Mouse (Mus musculus): ENCODE results near the gene Krt32. TPM values are rescaled to one million over a fixed set of nuclear protein-coding genes. Genes with fewer than 3 reads are reported as not detected.

The Krt32 gene
- polyA plus RNA-seq, 1 experiment from 2014 or later, result not detected

- no peaks in the 10 kb centered on the region for H3K36me3 ChIP-seq
- WGBS, result 84% methylated on average over 6 of the region's 6 CpGs
- H3K4me1 ChIP-seq, result no peaks in the 10 kb centered on the region
- H3K9ac ChIP-seq, result no peak within 1 kb of the TSS
- H3K4me2 ChIP-seq (replicated peaks), result no peak within 1 kb of the TSS
- no peak within 1 kb of the TSS for H3K27ac ChIP-seq
- no peaks in the 10 kb centered on the region for H3K27me3 ChIP-seq
- ATAC-seq (ENCODE audit: low FRiP score, low read depth), result no peak
- no peak within 1 kb of the TSS for H3K4me3 ChIP-seq
- no peaks in the 10 kb centered on the region for H3K9me3 ChIP-seq
Observed at GRCm38 (mm10) chr11:100041454-100041853, 46.6 kb downstream of the Krt32 start, which contains the start of gene Krt34. TSS of gene Krt34 (minus strand) at chr11:100041554.

Other genes with a start within 250 kb of the Krt32 start
- not detected in 2 replicates for gene Krtap4-16, start 236.6 kb downstream of the Krt32 start, polyA plus RNA-seq (2015; fragmentation: Nextera tagmentation; extraction: Ambion mirVana)
- gene Gm11568, start 230.3 kb downstream of the Krt32 start, polyA plus RNA-seq (2015; fragmentation: Nextera tagmentation; extraction: Ambion mirVana), result not detected in 2 replicates
- not detected in 2 replicates for gene Gm11559, start 223.8 kb downstream of the Krt32 start, polyA plus RNA-seq (2015; fragmentation: Nextera tagmentation; extraction: Ambion mirVana)
- not detected in 2 replicates for gene Krtap9-1, start 214.8 kb downstream of the Krt32 start, polyA plus RNA-seq (2015; fragmentation: Nextera tagmentation; extraction: Ambion mirVana)
- not detected in 2 replicates for gene Gm11567, start 209.0 kb downstream of the Krt32 start, polyA plus RNA-seq (2015; fragmentation: Nextera tagmentation; extraction: Ambion mirVana)
- not detected in 2 replicates for gene Krtap31-1, start 180.3 kb downstream of the Krt32 start, polyA plus RNA-seq (2015; fragmentation: Nextera tagmentation; extraction: Ambion mirVana)
- gene Gm11565, start 173.5 kb downstream of the Krt32 start, polyA plus RNA-seq (2015; fragmentation: Nextera tagmentation; extraction: Ambion mirVana), result not detected in 2 replicates
- gene Krtap31-2, start 151.9 kb downstream of the Krt32 start, polyA plus RNA-seq (2015; fragmentation: Nextera tagmentation; extraction: Ambion mirVana), result not detected in 2 replicates
- gene Krtap9-5, start 139.8 kb downstream of the Krt32 start, polyA plus RNA-seq (2015; fragmentation: Nextera tagmentation; extraction: Ambion mirVana), result not detected in 2 replicates
- not detected in 2 replicates for gene Krtap29-1, start 109.2 kb downstream of the Krt32 start, polyA plus RNA-seq (2015; fragmentation: Nextera tagmentation; extraction: Ambion mirVana)
- not detected in 2 replicates for gene Krtap16-1, start 101.6 kb downstream of the Krt32 start, polyA plus RNA-seq (2015; fragmentation: Nextera tagmentation; extraction: Ambion mirVana)
- gene Krtap17-1, start 94.2 kb downstream of the Krt32 start, polyA plus RNA-seq (2015; fragmentation: Nextera tagmentation; extraction: Ambion mirVana), result 0.52 and 0.66 TPM in 2 replicates
- gene Krt33a, start 72.0 kb downstream of the Krt32 start, polyA plus RNA-seq (2015; fragmentation: Nextera tagmentation; extraction: Ambion mirVana), result not detected in 2 replicates
- 0.38 and 0.43 TPM in 2 replicates for gene Krt33b, start 58.4 kb downstream of the Krt32 start, polyA plus RNA-seq (2015; fragmentation: Nextera tagmentation; extraction: Ambion mirVana)
- not detected in 2 replicates for gene Krt34, start 46.7 kb downstream of the Krt32 start, polyA plus RNA-seq (2015; fragmentation: Nextera tagmentation; extraction: Ambion mirVana)
- gene Krt31, start 37.7 kb downstream of the Krt32 start, polyA plus RNA-seq (2015; fragmentation: Nextera tagmentation; extraction: Ambion mirVana), result 0.11 TPM in 1 of 2 replicates, not detected in the other
- 0.80 and 1.0 TPM in 2 replicates for gene Krt35, start 8.0 kb upstream of the Krt32 start, polyA plus RNA-seq (2015; fragmentation: Nextera tagmentation; extraction: Ambion mirVana)
- 0.14 TPM in 1 of 2 replicates, not detected in the other for gene Krt36, start 17.4 kb upstream of the Krt32 start, polyA plus RNA-seq (2015; fragmentation: Nextera tagmentation; extraction: Ambion mirVana)
- gene Krt13, start 33.3 kb upstream of the Krt32 start, polyA plus RNA-seq (2015; fragmentation: Nextera tagmentation; extraction: Ambion mirVana), result not detected in 2 replicates
- 151 and 172 TPM in 2 replicates for gene Krt15, start 47.7 kb upstream of the Krt32 start, polyA plus RNA-seq (2015; fragmentation: Nextera tagmentation; extraction: Ambion mirVana)
- 18.6 and 21.8 TPM in 2 replicates for gene Krt19, start 60.4 kb upstream of the Krt32 start, polyA plus RNA-seq (2015; fragmentation: Nextera tagmentation; extraction: Ambion mirVana)
- not detected in 2 replicates for gene Krt9, start 105.0 kb upstream of the Krt32 start, polyA plus RNA-seq (2015; fragmentation: Nextera tagmentation; extraction: Ambion mirVana)
- gene Krt14, start 119.3 kb upstream of the Krt32 start, polyA plus RNA-seq (2015; fragmentation: Nextera tagmentation; extraction: Ambion mirVana), result 275 and 306 TPM in 2 replicates
- gene Krt16, start 160.7 kb upstream of the Krt32 start, polyA plus RNA-seq (2015; fragmentation: Nextera tagmentation; extraction: Ambion mirVana), result 0.13 and 0.19 TPM in 2 replicates
- gene Krt17, start 172.8 kb upstream of the Krt32 start, polyA plus RNA-seq (2015; fragmentation: Nextera tagmentation; extraction: Ambion mirVana), result 43.9 and 52.1 TPM in 2 replicates
- not detected in 2 replicates for gene Krt42, start 181.6 kb upstream of the Krt32 start, polyA plus RNA-seq (2015; fragmentation: Nextera tagmentation; extraction: Ambion mirVana)
- gene Eif1, start 231.7 kb upstream of the Krt32 start, polyA plus RNA-seq (2015; fragmentation: Nextera tagmentation; extraction: Ambion mirVana), result 1,631 and 1,669 TPM in 2 replicates
- not detected in 2 replicates for gene Gast, start 246.2 kb upstream of the Krt32 start, polyA plus RNA-seq (2015; fragmentation: Nextera tagmentation; extraction: Ambion mirVana)

Measured in limb, embryonic 13.5 days (tissue).